Mouse (Mus musculus): ENCODE measurements around the gene Prm3. TPM values are rescaled to one million over a fixed set of nuclear protein-coding genes. Genes with fewer than 3 reads are reported as not detected.

Gene Prm3
- polyA plus RNA-seq, 1 experiment from 2014 or later: not detected

DNA sequence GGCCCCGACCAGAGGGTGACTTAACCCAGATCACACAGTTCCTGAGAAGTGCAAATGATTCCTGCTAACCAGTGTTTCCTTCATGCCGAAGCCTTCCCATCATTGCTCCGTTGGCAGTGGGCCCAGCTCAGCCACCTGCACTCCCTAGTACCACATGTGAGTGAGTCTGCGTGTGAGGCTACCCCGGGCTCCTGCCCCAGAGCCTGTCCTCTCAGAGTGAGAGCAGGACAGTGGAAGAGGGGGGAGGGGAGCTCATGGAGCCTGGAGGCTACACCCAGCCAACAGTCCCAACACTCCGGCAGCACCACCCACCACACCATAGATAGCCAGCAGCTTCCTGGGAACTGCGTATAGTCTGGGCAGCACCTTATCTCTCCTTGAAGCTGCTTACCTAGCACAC, 40.9 kb downstream of the Prm3 start:
- Histone ChIP-seq H3K9me3 (replicated peaks; ENCODE audit: control insufficient read depth, low read length) (no peaks in the 10 kb centered on the region), H3K4me1 (ENCODE audit: control insufficient read depth, insufficient read depth, low read length) (peaks cover 9% of the 10 kb centered on the region; the same call in 1 of the 2 replicates)
- 41% methylated on average over 7 of the region's 7 CpGs for WGBS

DNA sequence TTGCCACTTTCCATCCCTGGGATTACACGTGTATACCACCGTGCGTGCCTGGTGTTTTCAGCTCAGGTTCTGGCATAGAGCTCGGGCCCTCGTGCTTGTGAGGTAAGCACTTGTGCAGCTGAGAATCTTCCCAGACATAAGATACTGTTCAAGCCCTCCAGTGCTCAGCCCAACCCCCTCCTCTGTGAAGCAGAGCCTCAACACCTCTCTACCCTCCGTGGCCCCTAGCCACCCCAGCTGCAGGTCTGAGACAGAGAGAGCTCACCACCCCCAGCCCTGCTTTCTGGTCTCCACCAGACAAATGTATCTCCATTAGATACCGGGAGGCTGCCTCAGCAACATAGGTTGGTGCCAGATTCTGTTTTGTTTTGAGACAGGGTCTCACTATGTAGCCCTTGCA, 41.5 kb downstream of the Prm3 start:
- Histone ChIP-seq H3K4me1 (ENCODE audit: control insufficient read depth, insufficient read depth, low read length) (peaks cover 9% of the 10 kb centered on the region; the same call in 1 of the 2 replicates), H3K4me3 (replicated peaks; ENCODE audit: low read length) (no peak overlapping the region), H3K4me2 (ENCODE audit: low read depth, low read length) (no peak overlapping the region), H3K27ac (ENCODE audit: low read length) (no peak overlapping the region), H3K9me3 (replicated peaks; ENCODE audit: control insufficient read depth, low read length) (no peaks in the 10 kb centered on the region), H3K27me3 (ENCODE audit: control insufficient read depth, insufficient read depth, low read length) (no peaks in the 10 kb centered on the region), H3K9ac (ENCODE audit: low read length) (no peak overlapping the region), H3K36me3 (ENCODE audit: control insufficient read depth, insufficient read depth, low read length) (no peaks in the 10 kb centered on the region)
- ATAC-seq (ENCODE audit: insufficient read depth, low FRiP score): no peak
- WGBS: 31% methylated on average over 7 of the region's 7 CpGs

More for the DNA sequence above, 40.9 kb downstream of the Prm3 start:
- Histone ChIP-seq H3K36me3 (ENCODE audit: control insufficient read depth, insufficient read depth, low read length) (no peaks in the 10 kb centered on the region), H3K27me3 (ENCODE audit: control insufficient read depth, insufficient read depth, low read length) (no peaks in the 10 kb centered on the region), H3K4me2 (ENCODE audit: low read depth, low read length) (no peak overlapping the region), H3K27ac (ENCODE audit: low read length) (no peak overlapping the region), H3K4me3 (replicated peaks; ENCODE audit: low read length) (no peak overlapping the region), H3K9ac (ENCODE audit: low read length) (no peak overlapping the region)
- ATAC-seq (ENCODE audit: insufficient read depth, low FRiP score): peak; percentile 56; the same call in 1 of the 2 replicates

GRCm38 (mm10) chr16:10741082-10741481, 49.6 kb downstream of the Prm3 start:
- no peaks in the 10 kb centered on the region for H3K27me3 ChIP-seq (ENCODE audit: control insufficient read depth, insufficient read depth, low read length)
- no peaks in the 10 kb centered on the region for H3K36me3 ChIP-seq (ENCODE audit: control insufficient read depth, insufficient read depth, low read length)
- H3K4me1 ChIP-seq (ENCODE audit: control insufficient read depth, insufficient read depth, low read length): no peaks in the 10 kb centered on the region
- ATAC-seq (ENCODE audit: insufficient read depth, low FRiP score): peak; percentile 54; the same call in 1 of the 2 replicates
- peak overlapping the region; percentile 39; the same call in 1 of the 2 replicates for H3K27ac ChIP-seq (ENCODE audit: low read length)
- no peaks in the 10 kb centered on the region for H3K9me3 ChIP-seq (replicated peaks; ENCODE audit: control insufficient read depth, low read length)
- H3K9ac ChIP-seq (ENCODE audit: low read length): no peak overlapping the region
- 61% methylated on average over 2 of the region's 2 CpGs for WGBS
- H3K4me2 ChIP-seq (ENCODE audit: low read depth, low read length): no peak overlapping the region
- no peak overlapping the region for H3K4me3 ChIP-seq (replicated peaks; ENCODE audit: low read length)

Other genes with a start within 250 kb of the Prm3 start
- 4.9 and 5.0 TPM in 2 replicates for gene Dexi, start 247.9 kb downstream of the Prm3 start, polyA plus RNA-seq (2015; fragmentation: Nextera tagmentation; extraction: Ambion mirVana)
- gene Clec16a, start 245.6 kb downstream of the Prm3 start, polyA plus RNA-seq (2015; fragmentation: Nextera tagmentation; extraction: Ambion mirVana): 31.0 and 33.7 TPM in 2 replicates
- 6.2 and 7.3 TPM in 2 replicates for gene Socs1, start 5.4 kb downstream of the Prm3 start, polyA plus RNA-seq (2015; fragmentation: Nextera tagmentation; extraction: Ambion mirVana)
- gene Tnp2, start 2.3 kb downstream of the Prm3 start, polyA plus RNA-seq (2015; fragmentation: Nextera tagmentation; extraction: Ambion mirVana): not detected in 2 replicates
- not detected in 2 replicates for gene Prm2, start 5.2 kb upstream of the Prm3 start, polyA plus RNA-seq (2015; fragmentation: Nextera tagmentation; extraction: Ambion mirVana)
- not detected in 2 replicates for gene Prm1, start 14.9 kb upstream of the Prm3 start, polyA plus RNA-seq (2015; fragmentation: Nextera tagmentation; extraction: Ambion mirVana)
- gene Gm11172, start 22.0 kb upstream of the Prm3 start, polyA plus RNA-seq (2015; fragmentation: Nextera tagmentation; extraction: Ambion mirVana): not detected in 2 replicates
- gene Rmi2, start 44.1 kb upstream of the Prm3 start, polyA plus RNA-seq (2015; fragmentation: Nextera tagmentation; extraction: Ambion mirVana): 2.2 and 2.4 TPM in 2 replicates

All from stomach, embryonic 16.5 days (tissue).